Mouse (Mus musculus): ENCODE results near the gene Ldhal6b.
"Not testable (repeated sequence)": the region's sequence is repeated elsewhere in the genome, so short reads cannot be mapped to it uniquely, and the experiment has no call there.

Ldhal6b gene

DNA sequence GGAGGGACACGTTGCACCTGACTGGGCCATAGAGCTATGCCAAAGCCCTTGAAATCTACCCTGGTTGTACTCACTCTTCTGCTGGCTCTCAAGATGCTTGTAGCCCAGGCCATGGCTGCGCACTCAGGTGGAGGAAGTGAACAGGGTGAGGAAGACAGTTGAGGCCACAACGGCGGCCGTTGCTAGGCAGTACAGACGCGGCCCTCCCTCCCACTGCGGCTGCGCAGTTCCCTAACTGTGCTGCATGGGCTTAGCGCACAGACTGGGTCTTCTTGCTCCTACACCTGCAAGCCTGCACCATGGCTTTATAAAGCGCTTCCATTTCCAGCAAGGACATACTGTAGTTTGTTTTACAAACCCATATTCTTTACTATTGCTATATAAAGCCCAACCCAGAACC is at the start of gene Ldhal6b:
Gene Ldhal6b, minus strand, starts transcription at position 223 of the 400 bp plus-strand sequence.
- DNase-seq (ENCODE audit: low read depth), result no peak

DNA sequence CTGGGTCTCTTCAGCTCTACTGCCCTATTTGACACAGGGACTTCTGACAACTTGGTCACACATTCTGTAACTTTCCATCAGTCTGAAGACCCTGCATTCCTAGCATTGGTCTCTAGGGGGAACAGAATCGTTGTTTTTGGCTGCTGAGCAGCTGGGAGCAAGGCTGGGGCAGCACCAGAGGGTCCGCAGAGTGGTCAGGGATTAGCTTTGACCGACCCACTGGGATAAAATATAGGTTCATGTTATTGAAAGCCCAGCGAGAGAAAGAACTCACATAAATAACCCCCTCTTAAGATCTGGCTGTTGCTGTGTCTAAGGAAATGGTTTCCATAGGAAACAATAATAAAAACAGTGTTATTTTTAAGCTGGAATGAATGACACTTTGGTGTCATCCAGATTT is 48.6 kb upstream of the Ldhal6b start:
- no peak for DNase-seq (ENCODE audit: low read depth)

DNA sequence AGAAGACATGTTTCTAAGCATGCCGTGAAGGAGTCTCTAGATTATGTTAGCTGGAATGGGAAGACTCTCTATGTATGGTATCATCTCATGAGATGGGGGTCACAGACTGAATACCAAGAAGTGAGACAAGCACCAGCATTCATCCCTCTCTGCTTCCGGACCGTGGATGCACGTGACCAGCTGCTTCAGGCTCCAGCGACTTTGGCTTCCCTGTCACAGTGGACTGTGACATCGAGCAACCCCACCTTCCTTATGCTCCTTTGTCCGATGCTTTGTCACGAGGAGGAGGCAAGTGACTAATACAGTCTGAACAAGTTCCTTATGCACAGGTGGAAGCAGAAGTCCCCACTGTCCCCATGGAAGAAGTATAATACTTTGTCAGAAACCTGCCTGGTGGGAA is 48.2 kb upstream of the Ldhal6b start:
- DNase-seq (ENCODE audit: low read depth), result no peak

DNA sequence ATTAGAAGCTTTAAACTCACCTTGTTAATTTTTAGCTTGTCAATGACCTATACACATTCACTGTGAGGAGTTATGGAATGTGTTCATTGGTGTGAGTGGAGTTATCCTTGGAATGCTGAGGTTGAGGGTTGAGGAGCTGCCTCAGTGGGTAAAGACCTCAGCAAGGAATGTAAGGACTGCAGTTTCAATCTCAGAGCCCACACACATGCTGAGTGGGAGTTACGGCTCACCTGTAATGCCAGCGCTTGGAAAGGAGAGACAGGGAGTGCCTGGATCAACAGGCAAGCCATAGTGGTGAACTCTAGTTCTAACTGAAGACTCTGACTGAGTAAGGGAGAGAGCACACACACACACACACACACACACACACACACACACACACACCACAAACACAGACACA is 45.3 kb upstream of the Ldhal6b start:
- no peak for DNase-seq (ENCODE audit: low read depth)

DNA sequence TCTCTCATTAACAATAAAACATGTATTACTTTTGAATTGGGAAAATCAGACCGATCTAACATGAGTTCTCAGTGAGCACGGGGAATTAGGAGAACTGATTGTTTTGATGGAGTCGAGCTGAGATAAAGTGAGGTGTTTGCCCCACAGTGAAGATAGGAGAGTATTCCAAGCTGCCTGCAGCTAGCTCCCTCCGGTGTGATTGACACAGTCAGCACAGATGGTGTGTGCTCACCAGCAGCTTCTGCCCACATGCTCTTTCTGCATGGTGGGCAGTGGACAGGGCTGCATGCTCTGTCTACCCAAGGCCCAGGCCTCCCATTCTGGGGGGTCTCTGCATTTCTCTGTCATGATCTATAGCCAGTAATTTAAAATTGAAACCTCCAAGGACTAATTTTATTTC is 35.1 kb upstream of the Ldhal6b start:
- DNase-seq (ENCODE audit: low read depth), result no peak

DNA sequence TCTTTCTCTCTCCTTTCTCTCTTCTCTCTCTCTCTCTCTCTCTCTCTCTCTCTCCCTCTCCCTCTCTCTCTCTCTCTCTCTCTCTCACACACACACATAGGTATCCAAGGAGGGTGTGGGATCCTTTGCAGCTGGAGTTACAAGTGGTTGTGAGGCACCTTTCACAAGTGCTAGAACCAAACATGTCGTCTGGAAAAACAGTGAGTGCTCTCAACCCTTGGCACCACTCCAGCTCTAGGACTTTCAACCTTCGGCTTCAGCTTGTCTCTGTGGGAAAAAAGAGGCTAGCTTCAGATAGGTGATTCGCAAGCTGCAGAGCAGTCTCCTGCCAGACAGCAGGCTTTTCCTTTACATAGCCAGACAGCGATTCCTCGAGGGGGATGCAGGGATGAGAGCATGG is 25.2 kb upstream of the Ldhal6b start:
- no peak for DNase-seq (ENCODE audit: low read depth)

DNA sequence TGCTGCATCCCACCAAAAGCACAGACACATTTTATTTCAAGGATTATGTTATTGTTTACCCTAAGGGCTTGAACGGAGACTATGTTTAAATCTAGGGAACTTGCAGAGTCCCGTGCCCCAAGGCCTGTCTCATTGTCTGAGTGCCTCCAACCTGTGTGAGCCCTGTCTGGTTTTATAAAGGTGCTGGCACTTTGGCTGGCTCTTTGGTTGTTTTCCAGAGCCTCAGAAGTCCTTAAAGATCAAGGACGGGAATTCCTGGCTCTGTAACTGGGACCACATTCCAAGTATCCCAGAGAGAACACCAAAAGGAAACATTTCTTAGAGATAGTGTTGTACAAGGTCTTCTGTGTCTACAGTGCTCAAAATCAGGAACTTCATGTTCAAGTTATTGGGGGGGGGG is 24.7 kb upstream of the Ldhal6b start:
- DNase-seq (ENCODE audit: low read depth), result no peak

DNA sequence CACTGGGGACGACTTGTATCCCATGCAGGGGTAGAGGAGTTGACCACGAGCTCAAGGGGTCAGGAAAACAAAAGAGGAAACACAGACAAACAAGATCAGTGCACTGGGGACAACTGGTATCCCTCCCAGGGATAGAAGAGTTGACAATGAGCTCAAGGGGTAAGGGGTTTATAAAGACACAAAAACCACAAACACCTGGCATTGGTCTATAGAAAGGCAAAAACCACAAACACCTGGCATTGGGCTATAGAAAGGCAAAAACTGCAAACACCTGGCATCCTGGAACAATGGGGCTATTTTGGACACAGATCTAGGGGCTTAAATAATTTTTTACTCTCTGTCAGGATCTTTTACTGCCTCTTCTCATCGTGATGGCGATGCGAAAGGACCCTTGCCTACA is 23.8 kb upstream of the Ldhal6b start:
- DNase-seq (ENCODE audit: low read depth), result not testable (repeated sequence)

DNA sequence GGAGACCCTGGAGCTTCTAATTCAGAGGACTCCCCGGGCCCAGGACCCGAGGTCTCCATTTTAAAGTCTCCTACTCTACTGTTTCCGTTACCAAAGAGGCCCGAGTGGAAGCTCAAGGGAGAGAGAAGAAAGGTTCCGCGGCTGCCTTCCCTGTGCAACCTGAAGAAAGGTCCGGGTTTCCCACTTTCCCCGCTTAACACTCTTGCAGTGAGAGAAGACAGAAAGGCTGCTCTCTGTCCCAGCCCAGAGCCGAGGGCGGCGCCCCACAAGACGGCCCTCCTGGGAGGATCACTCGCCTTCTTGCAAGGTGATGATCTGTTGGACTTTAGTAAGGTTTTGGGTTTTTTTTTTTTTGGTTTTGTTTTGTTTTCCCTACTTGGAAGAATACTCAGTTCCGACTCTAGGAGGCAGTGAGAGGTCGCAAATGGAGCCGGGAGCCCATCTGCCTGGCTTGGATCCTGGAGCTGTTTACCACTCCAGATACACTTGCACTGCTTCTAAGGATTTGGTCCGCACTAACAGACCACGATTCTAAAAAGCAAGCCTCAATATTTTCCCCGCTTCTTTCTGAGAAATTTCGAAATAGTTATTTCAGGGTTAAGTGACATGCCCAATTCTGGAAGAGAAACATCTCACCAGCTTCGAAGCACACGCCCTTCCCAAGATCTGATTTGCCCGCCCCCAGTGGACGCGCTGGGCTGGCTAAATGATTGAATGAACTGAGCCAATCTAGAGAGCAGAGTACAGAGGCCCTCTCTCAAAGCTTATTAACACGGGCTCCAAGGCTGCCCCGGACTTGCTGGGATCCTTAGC is 21.8 kb upstream of the Ldhal6b start, which contains the start of gene Tmem242:
Gene Tmem242, minus strand, starts transcription at position 101 of the 813 bp plus-strand sequence.
- peak; percentile 96 for DNase-seq (ENCODE audit: low read depth)

DNA sequence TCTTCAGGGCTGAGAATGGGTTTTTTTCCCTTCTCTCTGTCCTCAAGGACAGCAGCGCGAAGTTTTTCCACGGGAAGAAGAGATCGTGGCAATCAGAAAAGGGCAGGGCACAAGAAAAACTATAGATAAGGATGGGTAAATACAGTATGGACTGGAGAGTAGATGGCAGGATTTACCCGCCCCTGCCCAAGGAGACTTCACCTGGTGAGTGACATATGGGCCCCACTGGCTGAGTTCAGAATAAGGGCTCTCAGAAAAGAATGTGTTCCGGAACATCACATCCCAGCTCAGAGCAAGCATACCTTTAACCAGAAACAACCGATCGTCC is 21.2 kb upstream of the Ldhal6b start:
- DNase-seq (ENCODE audit: low read depth), result no peak

DNA sequence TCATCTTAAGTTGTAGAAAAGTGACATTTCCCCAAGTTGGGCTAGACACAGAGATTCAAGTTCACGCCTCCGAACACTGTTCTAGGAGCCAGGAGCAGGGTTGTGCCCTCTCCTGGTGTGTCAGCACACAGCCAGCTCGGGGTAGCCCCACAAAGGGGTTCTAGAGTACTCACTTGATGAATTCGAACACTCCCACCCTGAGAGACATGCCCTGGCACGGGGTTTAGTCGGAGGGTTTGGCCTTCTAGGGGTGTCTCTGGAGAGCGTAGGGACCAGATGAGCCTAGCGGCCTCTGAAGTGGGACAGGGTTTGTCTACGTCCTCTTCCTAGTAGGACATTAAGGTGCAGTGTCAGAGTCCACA is 11.2 kb upstream of the Ldhal6b start:
- no peak for DNase-seq (ENCODE audit: low read depth)

DNA sequence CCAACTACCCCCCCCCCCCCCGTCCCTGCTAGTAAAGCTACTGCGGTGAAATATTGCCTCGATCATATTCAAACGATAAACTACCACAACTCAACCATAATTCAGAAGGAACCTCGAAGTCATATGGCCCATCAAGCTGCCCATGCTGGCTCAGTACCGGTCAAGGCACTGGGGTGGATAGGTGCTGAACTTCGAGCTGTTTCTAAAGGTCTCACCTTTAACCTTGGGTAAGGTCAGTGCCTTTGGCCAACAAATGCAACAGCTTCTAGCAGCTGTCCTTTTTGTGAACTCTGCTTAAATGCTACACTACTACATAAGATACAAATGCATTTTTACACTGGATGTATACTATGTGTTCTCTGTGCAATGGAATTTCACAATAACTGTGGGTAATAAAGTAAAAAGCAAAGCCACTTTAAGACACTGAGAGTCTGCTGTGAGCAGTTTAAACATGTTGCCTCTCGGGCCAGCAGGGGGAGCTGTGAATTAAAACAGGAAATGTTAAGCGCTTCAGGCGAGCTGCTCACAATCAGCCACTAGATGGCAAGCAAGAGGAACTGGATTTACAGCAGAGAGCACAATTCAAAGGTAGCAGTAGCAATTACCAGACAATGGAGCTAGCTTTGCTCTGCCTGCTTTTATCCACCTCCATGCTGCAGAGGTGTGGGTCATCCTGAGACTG is 10.7 kb upstream of the Ldhal6b start:
- DNase-seq (ENCODE audit: low read depth), result peak; percentile 97

DNA sequence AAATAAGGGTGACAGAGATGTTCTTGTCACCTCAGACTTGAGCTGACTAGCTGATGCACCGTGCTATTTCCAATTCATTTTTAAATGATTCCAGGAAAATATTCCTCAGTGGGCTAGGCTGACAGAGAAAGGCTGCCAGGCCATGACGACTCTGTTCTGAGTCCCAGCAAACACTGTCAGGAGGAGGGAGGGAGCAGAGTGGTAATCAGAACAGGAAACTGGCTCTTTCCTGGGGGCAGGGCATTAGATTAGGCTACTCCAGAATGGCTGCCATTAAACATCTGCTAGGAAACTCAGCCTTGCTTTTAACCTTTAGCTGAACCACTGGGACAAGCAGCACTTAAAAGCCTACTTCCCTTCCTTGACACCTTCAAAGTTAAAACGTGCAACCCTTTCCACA is 6.6 kb upstream of the Ldhal6b start:
- DNase-seq (ENCODE audit: low read depth), result no peak

DNA sequence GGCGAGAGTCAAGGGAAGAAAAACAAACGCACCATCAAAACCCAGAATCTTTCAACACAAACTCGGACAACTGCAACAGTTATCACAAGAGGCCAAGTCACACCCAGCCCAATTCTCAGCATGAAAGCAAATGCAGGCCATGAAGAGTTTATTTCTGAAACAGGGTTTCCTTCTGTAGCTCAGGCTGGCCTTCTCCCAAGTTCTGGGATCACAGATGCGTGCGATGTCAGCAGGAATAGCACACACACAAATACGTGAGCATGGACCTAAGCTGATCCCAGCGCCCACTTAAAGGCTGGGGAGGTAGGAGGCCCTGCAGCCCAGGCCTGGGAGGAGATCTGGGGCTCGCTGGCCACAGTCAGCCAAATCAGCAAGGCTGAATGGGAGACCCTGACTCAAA is 5.6 kb upstream of the Ldhal6b start:
- no peak for DNase-seq (ENCODE audit: low read depth)

DNA sequence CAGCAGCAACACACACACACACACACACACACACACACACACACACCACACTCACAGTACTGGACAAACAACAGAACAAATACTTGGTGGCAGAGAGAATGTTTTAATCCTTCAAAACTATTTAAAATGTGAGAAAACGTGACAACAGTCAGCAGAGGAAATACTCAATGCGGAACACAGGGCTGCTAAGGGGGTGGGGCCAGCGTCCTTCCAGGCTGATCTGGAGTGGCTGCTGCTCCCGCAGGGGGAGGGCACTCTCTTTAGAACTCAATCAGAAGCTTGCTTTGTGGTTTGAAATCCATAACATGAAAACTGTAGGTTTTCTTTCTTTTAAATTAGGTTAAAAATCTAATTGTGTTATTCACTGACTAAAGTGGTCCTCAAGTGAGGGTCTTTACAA is 3.3 kb upstream of the Ldhal6b start:
- DNase-seq (ENCODE audit: low read depth), result no peak

DNA sequence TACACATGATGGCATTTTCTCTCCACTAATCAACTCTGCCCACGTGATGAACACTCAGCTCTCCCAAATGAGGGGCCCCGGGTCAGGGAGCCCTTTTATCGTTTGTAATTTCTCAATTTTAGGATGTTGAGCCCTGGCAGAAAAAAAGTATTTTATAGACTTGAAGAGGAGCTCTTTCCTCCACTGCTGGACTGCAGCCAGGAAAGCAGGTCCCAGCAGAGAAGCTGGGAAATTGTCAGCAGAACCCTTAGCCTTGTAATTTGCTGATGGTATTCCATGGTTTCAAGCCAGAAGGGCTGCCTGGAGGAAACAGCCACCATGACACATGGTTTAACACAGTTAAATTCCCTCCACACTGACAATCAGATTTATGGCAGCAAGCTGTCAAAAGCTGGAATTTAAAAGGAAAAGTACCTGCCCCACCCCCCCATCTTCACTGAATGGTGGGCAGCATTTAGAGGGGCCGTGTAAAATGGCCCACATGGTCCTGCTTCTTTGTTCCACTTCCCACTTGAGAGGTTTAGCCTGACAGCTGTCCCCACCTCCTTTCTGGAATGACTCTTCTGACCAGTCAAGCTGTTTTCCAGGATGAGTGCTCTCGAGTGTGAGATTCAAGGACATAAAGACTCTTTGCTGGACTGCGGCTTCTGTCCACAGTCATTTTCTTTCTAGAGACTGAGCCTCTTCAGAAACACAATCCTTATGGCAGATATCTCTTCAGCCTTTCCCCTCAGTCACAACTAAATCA is 1.4 kb upstream of the Ldhal6b start:
- DNase-seq (ENCODE audit: low read depth), result no peak

DNA sequence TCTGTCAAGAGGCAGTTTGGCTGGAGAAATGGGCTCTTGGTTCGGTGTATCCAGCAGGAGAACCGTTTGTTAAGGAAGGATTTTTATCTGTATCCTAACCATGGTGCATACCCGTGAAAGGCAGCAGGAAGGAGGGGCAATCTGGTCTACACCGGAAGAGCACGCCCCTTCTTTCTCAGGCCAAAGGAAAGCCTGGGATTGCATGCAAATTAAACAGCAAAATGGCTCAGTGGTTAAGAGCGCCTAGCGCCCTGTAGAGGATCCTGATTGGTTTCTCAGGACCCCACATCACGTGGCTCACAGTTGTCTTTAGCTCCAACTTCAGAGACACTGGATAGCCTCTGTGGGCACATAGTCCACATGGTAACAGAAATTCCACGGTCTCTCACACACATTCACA is 489 bp upstream of the Ldhal6b start:
- DNase-seq (ENCODE audit: low read depth), result no peak

DNA sequence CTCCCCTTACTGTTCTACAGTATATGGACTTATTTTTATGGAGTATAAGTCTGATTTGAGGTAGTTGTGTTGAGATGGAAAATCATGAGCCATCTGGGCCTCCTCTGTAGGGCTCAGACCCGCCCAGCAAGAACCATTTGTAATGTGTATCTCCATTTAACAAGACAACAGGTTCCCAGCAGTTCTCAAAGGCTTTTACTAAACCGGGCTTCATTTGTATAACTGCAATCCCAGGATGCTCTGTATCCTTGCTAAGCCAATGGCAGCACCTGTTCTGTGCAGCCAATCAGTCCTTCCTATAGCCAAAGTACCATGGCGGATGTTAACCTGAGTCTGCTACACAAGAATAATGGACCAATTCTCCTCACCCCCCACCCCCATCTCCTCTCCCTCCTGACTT is 2.0 kb downstream of the Ldhal6b start:
- DNase-seq (ENCODE audit: low read depth), result no peak

DNA sequence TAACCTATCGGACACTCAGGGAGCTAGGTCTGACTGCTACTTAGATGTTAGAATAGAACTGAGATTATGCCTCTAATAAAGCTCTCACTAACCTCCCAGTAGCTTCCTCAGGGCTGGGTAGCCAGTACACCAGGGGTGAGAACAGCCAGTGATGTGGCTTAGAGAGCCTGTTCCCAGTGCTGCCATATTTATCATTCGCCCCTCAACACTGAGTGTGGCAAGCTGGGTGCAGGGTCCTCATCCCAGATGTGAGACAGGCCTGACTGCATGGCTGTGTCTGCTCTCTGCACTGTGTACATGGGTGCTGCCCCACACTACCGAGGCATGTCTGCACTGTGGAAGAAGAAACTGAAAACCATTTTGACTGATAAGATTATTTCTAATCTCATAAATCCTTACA is 4.5 kb downstream of the Ldhal6b start:
- no peak for DNase-seq (ENCODE audit: low read depth)

DNA sequence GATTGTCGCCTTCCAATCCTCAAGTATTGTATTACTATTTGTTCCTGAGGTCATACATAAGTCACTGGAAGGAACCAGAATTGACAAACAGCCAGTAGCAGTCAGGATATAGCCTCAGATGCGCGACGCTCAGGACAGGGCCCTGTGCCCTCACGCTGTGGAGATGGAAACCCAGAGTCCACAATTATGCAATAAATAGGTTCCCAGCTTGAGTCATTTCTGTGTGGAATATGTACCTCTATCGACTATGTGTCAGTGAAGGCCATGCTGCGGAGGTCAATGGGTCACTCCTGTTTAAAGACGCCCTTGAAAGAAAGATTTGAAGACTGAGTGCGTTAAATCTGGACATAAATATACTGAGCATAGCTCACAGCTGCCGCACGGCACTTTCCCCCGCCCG is 5.2 kb downstream of the Ldhal6b start:
- no peak for DNase-seq (ENCODE audit: low read depth)

DNA sequence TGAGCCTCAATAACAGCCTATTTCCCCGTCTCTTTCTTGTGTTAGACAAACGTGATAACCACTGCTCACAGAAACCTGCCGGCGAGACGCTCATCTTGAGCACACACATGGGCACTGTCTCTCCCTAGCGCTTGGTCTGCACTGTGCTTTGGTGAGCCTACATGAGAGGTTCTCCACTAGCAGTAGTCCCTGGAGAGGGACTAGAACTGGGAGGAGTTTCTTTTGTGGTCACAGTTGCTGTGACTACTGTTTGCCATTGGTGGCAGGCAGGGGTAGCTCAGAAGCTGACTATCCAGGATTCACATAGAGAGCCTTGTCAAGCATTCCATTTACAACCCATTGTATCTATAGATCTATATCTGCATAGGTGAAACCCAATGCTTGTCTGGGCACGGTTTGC is 5.8 kb downstream of the Ldhal6b start:
- DNase-seq (ENCODE audit: low read depth), result no peak

DNA sequence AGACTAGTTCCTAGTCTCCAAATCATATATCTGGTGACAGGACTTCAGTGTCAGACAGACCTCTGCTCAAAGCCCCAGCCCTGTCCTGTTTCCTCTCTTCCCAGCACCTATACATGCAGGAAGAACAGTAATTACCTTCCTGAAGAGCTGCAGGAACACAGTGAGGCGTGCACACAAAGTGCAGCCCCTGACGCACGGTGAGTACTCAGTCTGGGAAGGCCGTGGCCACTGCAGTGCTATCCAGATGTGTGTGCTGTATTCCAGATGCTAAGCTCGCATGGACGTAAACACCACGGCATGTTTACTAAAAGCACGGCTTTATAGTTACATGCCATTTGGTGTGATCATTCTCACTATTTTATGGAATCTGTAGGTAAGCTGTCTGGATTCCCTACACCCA is 6.3 kb downstream of the Ldhal6b start:
- no peak for DNase-seq (ENCODE audit: low read depth)

DNA sequence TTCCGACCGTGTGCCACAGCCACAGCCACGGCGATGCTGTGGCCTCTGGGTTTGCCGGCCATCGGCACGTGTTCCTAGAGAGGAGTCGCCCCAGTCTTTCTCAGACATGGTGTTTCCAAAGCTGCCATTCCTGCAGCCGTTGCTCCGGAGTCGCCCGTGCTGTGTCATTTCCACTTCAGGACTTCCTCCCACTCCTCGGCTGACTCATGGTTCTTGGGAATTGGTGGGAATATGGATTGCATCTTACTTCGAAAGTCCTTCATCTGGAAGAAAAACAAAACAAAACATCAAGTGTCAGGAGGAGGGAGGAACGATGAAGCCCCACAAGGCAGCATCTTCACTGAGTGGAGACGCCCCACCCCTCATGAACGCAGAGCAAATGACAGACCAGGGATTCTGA is 7.4 kb downstream of the Ldhal6b start:
- DNase-seq (ENCODE audit: low read depth), result no peak
